Comparison of ENCODE assay signal across 8 mouse cellular contexts in the genomic region with DNA sequence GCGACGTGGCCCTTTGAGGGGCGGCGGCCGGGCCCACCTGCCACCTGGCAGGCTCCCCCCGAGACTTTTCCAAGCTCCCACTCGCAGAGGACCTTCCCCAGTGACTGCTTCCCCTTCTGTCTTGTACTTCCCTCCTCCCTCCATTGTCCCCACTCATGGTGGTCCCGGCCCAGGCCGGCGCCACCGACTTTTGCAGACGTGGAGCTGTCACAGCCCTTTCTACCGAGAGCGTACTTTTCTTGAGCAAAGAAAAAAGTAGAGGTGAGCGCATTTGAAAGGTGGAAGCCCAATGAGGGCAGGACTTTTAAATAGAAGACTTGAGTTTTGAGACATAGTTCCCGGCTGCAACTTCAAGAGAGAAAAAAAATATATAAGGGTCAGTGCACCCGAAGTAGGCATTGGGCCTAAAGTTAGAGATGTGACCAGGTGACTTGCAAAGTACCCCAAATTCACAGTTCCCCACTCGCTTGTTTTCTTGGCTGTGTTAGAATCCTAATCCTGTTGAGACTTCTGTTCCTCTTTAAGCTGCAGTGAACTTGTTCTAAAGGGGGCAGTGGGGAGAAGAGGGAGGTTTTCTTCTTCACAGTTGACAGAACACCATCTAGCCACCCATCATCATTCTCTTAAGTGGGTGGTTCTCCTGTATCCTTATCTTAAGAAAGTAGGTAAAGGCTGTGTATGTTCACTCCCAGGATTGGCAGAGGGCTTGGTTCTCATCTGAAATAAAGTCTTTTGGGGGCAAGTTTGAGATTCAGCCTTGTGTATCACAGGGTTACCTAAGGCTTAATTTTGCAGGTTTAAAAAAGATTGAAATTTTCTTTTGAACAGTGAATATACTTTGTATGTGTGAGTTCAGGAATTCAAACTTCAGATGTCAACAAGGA. TPM values are rescaled to one million over a fixed set of nuclear protein-coding genes. Genes with fewer than 3 reads are reported as not detected.
A peak's percentile ranks its signal among the peaks of the same experiment; 100 is the strongest.
DNase-seq lines count a peak whose midpoint lies in the region; ATAC-seq lines count a peak whose summit lies in the region.

No protein-coding gene starts in this region.

- under 1% methylated on average over 18 of the region's 18 CpGs for WGBS in heart, embryonic 12.5 days
- WGBS in liver, embryonic 12.5 days (ENCODE audit: insufficient replicate concordance): 1% methylated on average over 17 of the region's 18 CpGs
- whole genome bisulfite sequencing in neural tube, embryonic 14.5 days: under 1% methylated on average over 17 of the region's 18 CpGs

- DNase-seq in CD4-positive, CD25-positive, alpha-beta regulatory T cell, adult 2 months (ENCODE audit: low read depth, low spot score): peak; percentile 12
- DNase-seq in urinary bladder, postnatal 14 days (ENCODE audit: low spot score): peak; percentile 16
- no peak for DNase-seq in urinary bladder, postnatal 25 days (ENCODE audit: low spot score)
- DNase-seq in layer of hippocampus, adult 9-10 months (ENCODE audit: low spot score): no peak

- H3K9me3 ChIP-seq in heart, embryonic 12.5 days (replicated peaks): no peaks in the 10 kb centered on the region
- H3K9me3 ChIP-seq in liver, embryonic 12.5 days (replicated peaks): no peaks in the 10 kb centered on the region
- no peaks in the 10 kb centered on the region for H3K9me3 ChIP-seq in neural tube, embryonic 14.5 days (ENCODE audit: control insufficient read depth, low read length)

- peak overlapping the region; percentile 94 for H3K4me3 ChIP-seq in heart, embryonic 12.5 days
- H3K4me3 ChIP-seq in liver, embryonic 12.5 days: peak overlapping the region; percentile 94
- peak overlapping the region; percentile 92 for H3K4me3 ChIP-seq in neural tube, embryonic 14.5 days (ENCODE audit: low read depth, low read length)

- H3K4me2 ChIP-seq in heart, embryonic 12.5 days: peak overlapping the region; percentile 70
- peak overlapping the region; percentile 94 for H3K4me2 ChIP-seq in liver, embryonic 12.5 days
- peak overlapping the region; percentile 81 for H3K4me2 ChIP-seq in neural tube, embryonic 14.5 days (ENCODE audit: low read depth, low read length)

- H3K4me1 ChIP-seq in heart, embryonic 12.5 days (replicated peaks): peaks cover 23% of the 10 kb centered on the region
- H3K4me1 ChIP-seq in liver, embryonic 12.5 days: peaks cover 33% of the 10 kb centered on the region
- H3K4me1 ChIP-seq in neural tube, embryonic 14.5 days (ENCODE audit: control insufficient read depth, insufficient read depth, low read length): peaks cover 19% of the 10 kb centered on the region

- H3K27ac ChIP-seq in heart, embryonic 12.5 days (ENCODE audit: poor library complexity, severe bottlenecking): peak overlapping the region; percentile 87
- H3K27ac ChIP-seq in liver, embryonic 12.5 days: peak overlapping the region; percentile 85
- peak overlapping the region; percentile 83 for H3K27ac ChIP-seq in neural tube, embryonic 14.5 days (ENCODE audit: low read depth, low read length)

- H3K27me3 ChIP-seq in heart, embryonic 12.5 days (replicated peaks): no peaks in the 10 kb centered on the region
- H3K27me3 ChIP-seq in liver, embryonic 12.5 days (replicated peaks): no peaks in the 10 kb centered on the region
- H3K27me3 ChIP-seq in neural tube, embryonic 14.5 days (ENCODE audit: control insufficient read depth, insufficient read depth, low read length): no peaks in the 10 kb centered on the region; the same call in 1 of the 2 replicates

- H3K9ac ChIP-seq in heart, embryonic 12.5 days: peak overlapping the region; percentile 98
- H3K9ac ChIP-seq in liver, embryonic 12.5 days: peak overlapping the region; percentile 95
- peak overlapping the region; percentile 95 for H3K9ac ChIP-seq in neural tube, embryonic 14.5 days (replicated peaks; ENCODE audit: low read depth, low read length)

- H3K36me3 ChIP-seq in heart, embryonic 12.5 days: peaks cover 13% of the 10 kb centered on the region
- peaks cover 16% of the 10 kb centered on the region for H3K36me3 ChIP-seq in liver, embryonic 12.5 days
- H3K36me3 ChIP-seq in neural tube, embryonic 14.5 days (ENCODE audit: control insufficient read depth, insufficient read depth, low read length): peaks cover 4% of the 10 kb centered on the region

- no peak for ATAC-seq in CD4-positive, CD25-positive, alpha-beta regulatory T cell, adult 4 months
- no peak for ATAC-seq in heart, embryonic 12.5 days (ENCODE audit: insufficient number of reproducible peaks, low FRiP score)
- ATAC-seq in liver, embryonic 12.5 days: peak; percentile 22
- peak; percentile 70 for ATAC-seq in neural tube, embryonic 14.5 days (ENCODE audit: low read depth)

RNA-seq across cellular contexts. Expression of gene Itch, which starts 0.9 kb away (rescaled TPM):
- 10 to 100 TPM; 59.5 to 81.1 TPM for polyA plus RNA-seq in CD4-positive, CD25-positive, alpha-beta regulatory T cell, adult 4 months (2017; shearing (Covaris generic))
- polyA plus RNA-seq in heart, embryonic 12.5 days (2016; fragmentation: Nextera tagmentation; extraction: Ambion mirVana): 43.2 and 44.2 TPM in 2 replicates
- polyA plus RNA-seq in liver, embryonic 12.5 days (2016; fragmentation: Nextera tagmentation; extraction: Ambion mirVana): 25.3 and 25.9 TPM in 2 replicates
- 44.7 and 48.9 TPM in 2 replicates for polyA plus RNA-seq in neural tube, embryonic 14.5 days (2014; fragmentation: Nextera tagmentation; extraction: Ambion mirVana)

RNA-seq across cellular contexts. Expression of gene Ahcy, which starts 59.9 kb away (rescaled TPM):
- 10 to 100 TPM; 23.7 to 49.5 TPM for polyA plus RNA-seq in CD4-positive, CD25-positive, alpha-beta regulatory T cell, adult 4 months (2017; shearing (Covaris generic))
- 48.6 and 50.9 TPM in 2 replicates for polyA plus RNA-seq in heart, embryonic 12.5 days (2016; fragmentation: Nextera tagmentation; extraction: Ambion mirVana)
- polyA plus RNA-seq in liver, embryonic 12.5 days (2016; fragmentation: Nextera tagmentation; extraction: Ambion mirVana): 65.4 and 67.1 TPM in 2 replicates
- 29.7 and 37.0 TPM in 2 replicates for polyA plus RNA-seq in neural tube, embryonic 14.5 days (2014; fragmentation: Nextera tagmentation; extraction: Ambion mirVana)

Comparison
In these comparisons a context has a peak if more than half of its experiments do, and no peak if none do; other contexts are left out.
1. DNase-seq: peak in CD4-positive, CD25-positive, alpha-beta regulatory T cell, adult 2 months (single experiment) and urinary bladder, postnatal 14 days (single experiment); none in urinary bladder, postnatal 25 days (single experiment) and layer of hippocampus, adult 9-10 months (single experiment).
2. ATAC-seq: peak in liver, embryonic 12.5 days (single experiment) and neural tube, embryonic 14.5 days (single experiment); none in CD4-positive, CD25-positive, alpha-beta regulatory T cell, adult 4 months (single experiment) and heart, embryonic 12.5 days (single experiment).
3. Peak in every context shown above with its lines, with median percentiles within 50 percentile points of each other: H3K27ac ChIP-seq, H3K4me2 ChIP-seq, H3K4me3 ChIP-seq and H3K9ac ChIP-seq.